Mouse (Mus musculus) olfactory bulb, adult 2 months (tissue): ENCODE data around the gene Prep.

Source experiments
- CTCF ChIP-seq: fragments of 200-500 bp; IDR thresholded peaks from 2 replicates; pipeline ENCODE4 v1.5.1; 2012; ENCODE audit warnings: low read depth, mild to moderate bottlenecking, low read length, moderate library complexity; ENCODE audit not compliant: insufficient read depth
- POLR2A ChIP-seq: fragments of 200-500 bp; IDR thresholded peaks from 2 replicates; pipeline ENCODE4 v1.6.1; 2012; ENCODE audit warnings: mild to moderate bottlenecking, low read depth, low read length, moderate library complexity; ENCODE audit not compliant: insufficient read depth

DNA sequence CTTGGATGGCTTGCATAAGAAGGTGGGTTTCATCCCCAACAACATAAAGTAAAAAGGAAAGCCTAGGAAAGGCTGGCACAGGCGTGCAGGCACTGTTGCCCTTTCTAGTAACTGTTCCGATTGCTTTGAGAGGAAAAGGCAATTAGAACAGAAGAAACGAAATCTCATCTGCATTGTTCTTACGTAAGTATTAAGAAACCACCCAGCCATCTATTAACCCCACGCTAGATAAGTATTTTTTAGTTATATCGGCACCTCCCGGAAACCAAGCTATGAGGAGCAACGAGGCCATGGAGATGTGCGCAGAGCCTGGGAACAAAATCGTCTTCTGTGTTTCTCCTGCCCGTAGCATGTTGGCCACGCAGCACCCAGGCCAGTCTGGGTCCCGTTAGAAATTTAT, 49.7 kb upstream of the Prep start:
- no peak for TF ChIP-seq CTCF
- no peak for TF ChIP-seq POLR2A
